Comparison of ENCODE assay signal across 17 mouse cellular contexts in genomic region chr11:44854496-44854895, GRCm38 (mm10).
DNase-seq lines count a peak whose midpoint lies in the region; ATAC-seq lines count a peak whose summit lies in the region.
"Had no signal": no experiment of that assay in that cellular context is flagged by ENCODE, and none has a peak within 500 bp of the region (broad histone marks: within the 10 kb centered on the region; RNA-seq: fewer than 3 reads in every experiment).

No protein-coding gene starts in this region.

- DNase-seq in adrenal gland, adult (ENCODE audit: inconsistent age in 2 of 2, low spot score in 1 of 2), result peak; percentile 86 to 94
- DNase-seq in adrenal gland, postnatal 4 days (ENCODE audit: low spot score in 2 of 2), result no peak
- peak; percentile 51 for DNase-seq in 3134 (ENCODE audit: extremely low read depth, insufficient read length, low spot score)
- DNase-seq in adrenal gland, adult 8-10 months, result peak; percentile 71
- DNase-seq in retina, embryonic 14.5 days (ENCODE audit: low spot score), result no peak
- DNase-seq in cerebellum, adult 9-11 months, result no peak
- DNase-seq: kidney, adult 18-20 months; kidney, postnatal 14 days; layer of hippocampus, adult 9-11 months; liver; lung, embryonic 14.5 days had no signal

- H3K9ac ChIP-seq in heart, embryonic 15.5 days, result no peak overlapping the region
- no peak overlapping the region for H3K9ac ChIP-seq in liver, embryonic 12.5 days
- H3K9ac ChIP-seq: embryonic facial prominence, embryonic 15.5 days; hindbrain, embryonic 15.5 days; lung, embryonic 14.5 days had no signal

- H3K36me3 ChIP-seq in heart, embryonic 15.5 days, result no peaks in the 10 kb centered on the region
- no peaks in the 10 kb centered on the region for H3K36me3 ChIP-seq in liver, embryonic 12.5 days
- H3K36me3 ChIP-seq: embryonic facial prominence, embryonic 15.5 days; hindbrain, embryonic 15.5 days had no signal

- H3K4me3 ChIP-seq in heart, embryonic 15.5 days, result no peak overlapping the region
- no peak overlapping the region for H3K4me3 ChIP-seq in liver, embryonic 12.5 days
- H3K4me3 ChIP-seq: embryonic facial prominence, embryonic 15.5 days; hindbrain, embryonic 15.5 days had no signal

- H3K4me2 ChIP-seq in heart, embryonic 15.5 days, result no peak overlapping the region
- no peak overlapping the region for H3K4me2 ChIP-seq in liver, embryonic 12.5 days
- H3K4me2 ChIP-seq: embryonic facial prominence, embryonic 15.5 days; hindbrain, embryonic 15.5 days; lung, embryonic 14.5 days had no signal

- peak overlapping the region; percentile 18; the same call in 1 of the 2 replicates for H3K27ac ChIP-seq in heart, embryonic 15.5 days
- no peak overlapping the region for H3K27ac ChIP-seq in liver, embryonic 12.5 days
- H3K27ac ChIP-seq: embryonic facial prominence, embryonic 15.5 days; hindbrain, embryonic 15.5 days had no signal

- no peaks in the 10 kb centered on the region for H3K9me3 ChIP-seq in heart, embryonic 15.5 days (replicated peaks)
- no peaks in the 10 kb centered on the region for H3K9me3 ChIP-seq in liver, embryonic 12.5 days (replicated peaks)
- H3K9me3 ChIP-seq: embryonic facial prominence, embryonic 15.5 days; hindbrain, embryonic 15.5 days had no signal

- 28% methylated on average over 7 of the region's 7 CpGs for WGBS in heart, embryonic 15.5 days
- 67% methylated on average over 7 of the region's 7 CpGs for WGBS in liver, embryonic 12.5 days (ENCODE audit: insufficient replicate concordance)

- ATAC-seq in heart, embryonic 15.5 days (replicated peaks; ENCODE audit: insufficient number of reproducible peaks, insufficient read depth, low FRiP score, low read depth), result no peak
- no peak for ATAC-seq in liver, embryonic 12.5 days
- ATAC-seq: forebrain, embryonic 14.5 days; midbrain, embryonic 16.5 days had no signal

- no peaks in the 10 kb centered on the region for H3K27me3 ChIP-seq in heart, embryonic 15.5 days
- no peaks in the 10 kb centered on the region; the same call in 1 of the 2 replicates for H3K27me3 ChIP-seq in liver, embryonic 12.5 days (replicated peaks)
- H3K27me3 ChIP-seq: embryonic facial prominence, embryonic 15.5 days; hindbrain, embryonic 15.5 days had no signal

- H3K4me1 ChIP-seq in heart, embryonic 15.5 days (replicated peaks), result peaks cover 16% of the 10 kb centered on the region
- no peaks in the 10 kb centered on the region for H3K4me1 ChIP-seq in liver, embryonic 12.5 days
- H3K4me1 ChIP-seq: embryonic facial prominence, embryonic 15.5 days; hindbrain, embryonic 15.5 days had no signal

Comparison
In these comparisons a context has a peak if more than half of its experiments do, and no peak if none do; other contexts are left out.
1. DNase-seq: peak in adrenal gland, adult (2 of 2), 3134 (single experiment) and adrenal gland, adult 8-10 months (single experiment); none in adrenal gland, postnatal 4 days (0 of 2), retina, embryonic 14.5 days (single experiment) and cerebellum, adult 9-11 months (single experiment).